Mouse (Mus musculus) limb, embryonic 12.5 days (tissue): ENCODE results near the gene Lypd5. TPM values are rescaled to one million over a fixed set of nuclear protein-coding genes. Genes with fewer than 3 reads are reported as not detected.

ENCODE experiments used
- ATAC-seq: fragments of 200-750 bp; cut with Nextera tagmentation; 2 replicates; pipeline ENCODE4 v1.8.0; 2017; ENCODE audit warnings: low read depth, moderate TSS enrichment; ENCODE audit not compliant: insufficient number of reproducible peaks, insufficient read depth, low FRiP score, low TSS enrichment
- H3K27ac ChIP-seq: fragments of 300-500 bp; sonication (generic); 2 replicates; pipeline ENCODE4 v1.5.1; 2016; ENCODE audit warnings: mild to moderate bottlenecking, moderate library complexity
- H3K27me3 ChIP-seq: fragments of 300-500 bp; sonication (generic); 2 replicates; pipeline ENCODE4 v1.6.1; 2016; ENCODE audit warnings: mild to moderate bottlenecking, moderate library complexity
- H3K36me3 ChIP-seq: fragments of 300-500 bp; sonication (generic); 2 replicates; pipeline ENCODE4 v1.6.1; 2016; ENCODE audit warnings: mild to moderate bottlenecking, moderate library complexity
- H3K4me1 ChIP-seq: fragments of 300-500 bp; sonication (generic); replicated peaks from 2 replicates; pipeline ENCODE4 v1.6.1; 2016
- H3K4me2 ChIP-seq: fragments of 300-500 bp; sonication (generic); 2 replicates; pipeline ENCODE4 v1.6.1; 2016; ENCODE audit warnings: mild to moderate bottlenecking, moderate library complexity
- H3K4me3 ChIP-seq: fragments of 300-500 bp; sonication (generic); replicated peaks from 2 replicates; pipeline ENCODE4 v1.5.1; 2016; ENCODE audit warnings: mild to moderate bottlenecking
- H3K9ac ChIP-seq: fragments of 300-500 bp; sonication (generic); replicated peaks from 2 replicates; pipeline ENCODE4 v1.6.1; 2016; ENCODE audit warnings: mild to moderate bottlenecking, moderate library complexity
- H3K9me3 ChIP-seq: fragments of 300-500 bp; sonication (generic); 2 replicates; pipeline ENCODE4 v1.6.1; 2016; ENCODE audit warnings: mild to moderate bottlenecking, moderate library complexity
- WGBS: fragments of 180-500 bp; shearing (Covaris S2); methylation state at CpG from one replicate; pipeline ENCODE4 v1.1.7; 2016; 5-methylcytosine and 5-hydroxymethylcytosine counted together
- polyA plus RNA-seq: library from polyadenylated mRNA; unstranded; fragments of >200 nt; fragmentation: Nextera tagmentation; extraction: Ambion mirVana; gene quantifications from 2 replicates; pipeline ENCODE4 v1.2.1, GENCODE M21; 2016

Lypd5 gene
- polyA plus RNA-seq, 1 experiment from 2014 or later: not detected

GRCm38 (mm10) chr7:24363228-24363627 lies 14.2 kb downstream of the Lypd5 start:
- H3K4me3 ChIP-seq: no peak overlapping the region
- WGBS: 28% methylated on average over 6 of the region's 7 CpGs
- no peak overlapping the region for H3K4me2 ChIP-seq
- no peak overlapping the region for H3K9ac ChIP-seq
- ATAC-seq: no peak
- no peaks in the 10 kb centered on the region; the same call in none of the 2 replicates for H3K27me3 ChIP-seq
- H3K27ac ChIP-seq: no peak overlapping the region
- H3K9me3 ChIP-seq: no peaks in the 10 kb centered on the region
- H3K36me3 ChIP-seq: no peaks in the 10 kb centered on the region
- no peaks in the 10 kb centered on the region for H3K4me1 ChIP-seq

- WGBS: 22% methylated on average over 10 of the region's 10 CpGs
- Histone ChIP-seq H3K9me3 (no peaks in the 10 kb centered on the region), H3K4me2 (no peak overlapping the region), H3K27me3 (peaks cover under 1% of the 10 kb centered on the region), H3K36me3 (no peaks in the 10 kb centered on the region), H3K4me1 (peaks cover 5% of the 10 kb centered on the region), H3K27ac (no peak overlapping the region), H3K4me3 (no peak overlapping the region), H3K9ac (no peak overlapping the region; the same call in 1 of the 2 replicates)
- ATAC-seq: 0 out of 2 replicates have a peak, but pooled peaks have one; percentile 38
Observed at GRCm38 (mm10) chr7:24364827-24365226, 15.8 kb downstream of the Lypd5 start.

- H3K27me3 ChIP-seq: peaks cover 6% of the 10 kb centered on the region
- H3K4me3 ChIP-seq: no peak overlapping the region
- no peak overlapping the region; the same call in 1 of the 2 replicates for H3K9ac ChIP-seq
- peaks cover 11% of the 10 kb centered on the region for H3K4me1 ChIP-seq
- no peak overlapping the region for H3K4me2 ChIP-seq
- no peaks in the 10 kb centered on the region for H3K36me3 ChIP-seq
- WGBS: 87% methylated on average over 5 of the region's 5 CpGs
- no peak overlapping the region for H3K27ac ChIP-seq
- ATAC-seq: peak; percentile 54; the same call in 1 of the 2 replicates
- no peaks in the 10 kb centered on the region for H3K9me3 ChIP-seq
Observed at GRCm38 (mm10) chr7:24365258-24366014, 16.4 kb downstream of the Lypd5 start.

GRCm38 (mm10) chr7:24366716-24367632 lies 18.0 kb downstream of the Lypd5 start:
- ATAC-seq: no peak
- Histone ChIP-seq H3K36me3 (no peaks in the 10 kb centered on the region), H3K27ac (no peak overlapping the region)

GRCm38 (mm10) chr7:24368226-24368625 lies 19.2 kb downstream of the Lypd5 start:
- ATAC-seq: no peak

More at GRCm38 (mm10) chr7:24366716-24367632, 18.0 kb downstream of the Lypd5 start:
- no peak overlapping the region for H3K4me2 ChIP-seq
- WGBS: 76% methylated on average over 15 of the region's 15 CpGs
- no peak overlapping the region for H3K4me3 ChIP-seq
- H3K4me1 ChIP-seq: peaks cover 12% of the 10 kb centered on the region
- H3K9me3 ChIP-seq: no peaks in the 10 kb centered on the region
- peaks cover 9% of the 10 kb centered on the region for H3K27me3 ChIP-seq
- no peak overlapping the region for H3K9ac ChIP-seq

GRCm38 (mm10) chr7:24368946-24369345 lies 19.9 kb downstream of the Lypd5 start:
- Histone ChIP-seq H3K4me3 (no peak overlapping the region), H3K9me3 (no peaks in the 10 kb centered on the region), H3K36me3 (no peaks in the 10 kb centered on the region), H3K4me1 (peaks cover 19% of the 10 kb centered on the region), H3K27ac (no peak overlapping the region), H3K9ac (no peak overlapping the region), H3K27me3 (peaks cover 9% of the 10 kb centered on the region; the same call in 1 of the 2 replicates), H3K4me2 (no peak overlapping the region)
- WGBS: 91% methylated on average over 7 of the region's 7 CpGs
- ATAC-seq: no peak

More at GRCm38 (mm10) chr7:24368226-24368625, 19.2 kb downstream of the Lypd5 start:
- H3K4me2 ChIP-seq: no peak overlapping the region
- no peak overlapping the region for H3K27ac ChIP-seq
- no peak overlapping the region for H3K9ac ChIP-seq
- WGBS: 64% methylated on average over 4 of the region's 4 CpGs
- peaks cover 14% of the 10 kb centered on the region for H3K4me1 ChIP-seq
- no peak overlapping the region for H3K4me3 ChIP-seq
- H3K27me3 ChIP-seq: peaks cover 9% of the 10 kb centered on the region; the same call in 1 of the 2 replicates
- no peaks in the 10 kb centered on the region for H3K36me3 ChIP-seq
- H3K9me3 ChIP-seq: no peaks in the 10 kb centered on the region

- Histone ChIP-seq H3K9ac (peak within 1 kb of the TSS; percentile 27; the same call in 1 of the 2 replicates), H3K4me3 (peak within 1 kb of the TSS; percentile 21), H3K36me3 (no peaks in the 10 kb centered on the region), H3K27ac (peak within 1 kb of the TSS; percentile 45; the same call in 1 of the 2 replicates), H3K9me3 (no peaks in the 10 kb centered on the region), H3K4me1 (peaks cover 19% of the 10 kb centered on the region), H3K27me3 (peaks cover 13% of the 10 kb centered on the region), H3K4me2 (peak within 1 kb of the TSS; percentile 21)
- ATAC-seq: no peak
- 36% methylated on average over 23 of the region's 23 CpGs for WGBS
Observed at GRCm38 (mm10) chr7:24369731-24370541, 20.9 kb downstream of the Lypd5 start, which contains the start of gene Kcnn4. TSS of gene Kcnn4 (plus strand) at chr7:24370263.

- Histone ChIP-seq H3K4me1 (peaks cover 19% of the 10 kb centered on the region), H3K4me2 (no peak overlapping the region), H3K9ac (no peak overlapping the region), H3K27ac (0 out of 2 replicates have a peak overlapping the region, but pooled peaks have one; percentile 8), H3K4me3 (no peak overlapping the region), H3K9me3 (no peaks in the 10 kb centered on the region), H3K36me3 (no peaks in the 10 kb centered on the region), H3K27me3 (peaks cover 13% of the 10 kb centered on the region)
- WGBS: 74% methylated on average over 7 of the region's 7 CpGs
- no peak for ATAC-seq
Observed at GRCm38 (mm10) chr7:24371012-24371808, 22.2 kb downstream of the Lypd5 start.

- Histone ChIP-seq H3K4me3 (no peak overlapping the region), H3K36me3 (no peaks in the 10 kb centered on the region), H3K27ac (no peak overlapping the region), H3K27me3 (peaks cover 13% of the 10 kb centered on the region), H3K4me1 (peaks cover 20% of the 10 kb centered on the region), H3K9me3 (no peaks in the 10 kb centered on the region), H3K9ac (no peak overlapping the region), H3K4me2 (no peak overlapping the region)
- WGBS: 64% methylated on average over 3 of the region's 3 CpGs
- ATAC-seq: no peak
Observed at GRCm38 (mm10) chr7:24371809-24372145, 22.8 kb downstream of the Lypd5 start.

- no peaks in the 10 kb centered on the region for H3K36me3 ChIP-seq
- peaks cover 18% of the 10 kb centered on the region for H3K27me3 ChIP-seq
- peaks cover 26% of the 10 kb centered on the region for H3K4me1 ChIP-seq
- no peak overlapping the region for H3K4me2 ChIP-seq
- 81% methylated on average over 9 of the region's 11 CpGs for WGBS
- H3K9me3 ChIP-seq: no peaks in the 10 kb centered on the region
- no peak overlapping the region for H3K27ac ChIP-seq
- H3K4me3 ChIP-seq: no peak overlapping the region
- no peak for ATAC-seq
- no peak overlapping the region for H3K9ac ChIP-seq
Observed at GRCm38 (mm10) chr7:24372300-24372699, 23.3 kb downstream of the Lypd5 start.
